Mouse (Mus musculus): ENCODE measurements at regions not wholly inside any gene's neighbourhood (a gene's known extent, or its start where the extent isn't known, plus 50 kb on each side); places are given as distances from the start of the nearest gene placed in this dataset.

DNA sequence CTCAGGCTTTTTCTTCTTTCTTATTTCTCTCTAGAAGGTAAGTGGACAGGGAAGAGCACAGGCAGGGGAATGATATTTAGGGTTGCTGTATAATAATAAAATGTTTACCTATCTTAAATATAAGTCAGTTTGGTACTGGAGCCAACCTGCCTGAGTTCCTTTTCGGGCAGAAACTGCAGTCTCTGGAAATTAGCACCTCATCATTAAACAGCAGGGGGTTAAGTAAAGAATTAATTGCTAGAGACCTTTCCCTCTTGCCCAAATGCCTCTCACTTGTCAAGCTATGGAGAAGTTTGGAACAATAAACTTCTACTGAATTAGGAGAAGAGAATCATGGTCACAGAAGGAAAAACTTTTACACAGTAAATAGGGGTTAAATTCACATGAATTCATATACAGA is 524.7 kb downstream of the Slco4c1 start:
- no peak for TF ChIP-seq EP300 (IDR thresholded peaks at IDR 0.05; ENCODE audit: low read depth)
- TF ChIP-seq CTCF (IDR thresholded peaks at IDR 0.05; ENCODE audit: low read depth) = no peak

Data from heart, postnatal 0 days (tissue).